Mouse (Mus musculus) myocyte (in vitro differentiated cells): ENCODE measurements around the gene Armc5. TPM values are rescaled to one million over a fixed set of nuclear protein-coding genes. Genes with fewer than 3 reads are reported as not detected.

Experiments used
- H3K27me3 ChIP-seq: one replicate; pipeline ENCODE4 v1.6.1; 2011; ENCODE audit not compliant: control insufficient read depth, insufficient read depth, insufficient read length
- H3K36me3 ChIP-seq: one replicate; pipeline ENCODE4 v1.6.1; 2011; ENCODE audit not compliant: control insufficient read depth, insufficient read depth
- H3K4me2 ChIP-seq: one replicate; pipeline ENCODE4 v1.6.1; 2011; ENCODE audit warnings: low read depth, control low read depth
- H3K4me3 ChIP-seq: one replicate; pipeline ENCODE4 v1.5.1; 2011; ENCODE audit warnings: mild to moderate bottlenecking, control low read depth, moderate library complexity
- H3K79me2 ChIP-seq: one replicate; pipeline ENCODE4 v1.6.1; 2011; ENCODE audit not compliant: control insufficient read depth, insufficient read depth
- H3ac ChIP-seq: one replicate; pipeline ENCODE4 v1.6.1; 2011; ENCODE audit not compliant: control insufficient read depth, insufficient read length
- CEBPB ChIP-seq: IDR thresholded peaks from 2 replicates; pipeline ENCODE4 v1.6.1; 2011; ENCODE audit warnings: mild to moderate bottlenecking, moderate library complexity; ENCODE audit not compliant: poor library complexity, insufficient read depth, severe bottlenecking
- E2F4 ChIP-seq: IDR thresholded peaks from one replicate; pipeline ENCODE4 v1.6.1; 2011; ENCODE audit warnings: mild to moderate bottlenecking, control low read depth, moderate library complexity; ENCODE audit not compliant: insufficient read depth
- MAX ChIP-seq: IDR thresholded peaks from one replicate; pipeline ENCODE4 v1.6.1; 2011; ENCODE audit warnings: low read depth, mild to moderate bottlenecking, control low read depth
- MYOD1 ChIP-seq, 3 experiments: IDR thresholded peaks; one replicate each; pipeline ENCODE4 v1.6.1; 2011; ENCODE audit warnings: control low read depth in 2 of 3, low read depth in 2 of 3, mild to moderate bottlenecking in 2 of 3, moderate library complexity in 1 of 3; ENCODE audit not compliant: insufficient read length in 2 of 3, control insufficient read depth in 1 of 3
- MYOG ChIP-seq, 3 experiments: IDR thresholded peaks; one replicate each; pipeline ENCODE4 v1.6.1; 2011; ENCODE audit warnings: control low read depth in 2 of 3, low read depth in 2 of 3, mild to moderate bottlenecking in 2 of 3; ENCODE audit not compliant: insufficient read length in 2 of 3, control insufficient read depth in 1 of 3, insufficient read depth in 1 of 3
- POLR2A ChIP-seq: IDR thresholded peaks from one replicate; pipeline ENCODE4 v1.6.1; 2011; ENCODE audit warnings: low read depth, mild to moderate bottlenecking, control low read depth, moderate library complexity; ENCODE audit not compliant: insufficient read length
- POLR2AphosphoS2 ChIP-seq: IDR thresholded peaks from one replicate; pipeline ENCODE4 v1.6.1; 2011; ENCODE audit warnings: low read depth, control low read depth; ENCODE audit not compliant: insufficient read length
- REST ChIP-seq: IDR thresholded peaks from one replicate; pipeline ENCODE4 v1.6.1; 2011; ENCODE audit warnings: mild to moderate bottlenecking, control low read depth, moderate library complexity; ENCODE audit not compliant: insufficient read depth, insufficient read length
- SRF ChIP-seq: IDR thresholded peaks from one replicate; pipeline ENCODE4 v1.6.1; 2011; ENCODE audit warnings: low read depth; ENCODE audit not compliant: control insufficient read depth, insufficient read length
- TCF12 ChIP-seq: IDR thresholded peaks from one replicate; pipeline ENCODE4 v1.6.1; 2011; ENCODE audit warnings: mild to moderate bottlenecking, control low read depth; ENCODE audit not compliant: poor library complexity, insufficient read depth, severe bottlenecking
- TCF3 ChIP-seq: IDR thresholded peaks from one replicate; pipeline ENCODE4 v1.6.1; 2011; ENCODE audit warnings: low read depth, control low read depth; ENCODE audit not compliant: insufficient read length
- USF1 ChIP-seq: IDR thresholded peaks from one replicate; pipeline ENCODE4 v1.6.1; 2011; ENCODE audit warnings: low read depth, mild to moderate bottlenecking, control low read depth, moderate library complexity
- polyA plus RNA-seq: library from polyadenylated mRNA; unstranded; fragments of >200 nt; fragmentation: generic; extraction: Trizol; gene quantifications from one replicate; pipeline ENCODE4 v1.2.1, GENCODE M21; 2012; ENCODE audit warnings: missing spikeins

Armc5 gene
- polyA plus RNA-seq, 1 experiment = 16.7 TPM

DNA sequence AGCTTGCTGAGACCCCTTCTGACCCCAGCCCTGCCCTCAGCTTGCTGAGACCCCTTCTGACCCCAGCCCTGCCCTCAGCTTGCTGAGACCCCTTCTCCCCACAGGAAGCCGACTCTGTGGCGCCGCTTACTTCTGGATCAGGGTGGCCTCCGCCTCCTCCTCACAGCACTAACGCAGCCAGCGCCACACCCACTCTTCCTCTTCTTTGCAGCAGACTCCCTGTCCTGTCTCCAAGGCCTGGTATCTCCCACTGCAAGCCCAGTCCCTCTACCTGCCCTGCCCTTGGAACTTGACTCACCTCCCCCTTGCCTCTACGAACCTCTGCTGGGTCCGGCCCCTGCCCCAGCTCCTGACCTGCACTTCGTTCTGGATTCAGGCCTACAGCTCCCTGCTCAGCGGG lies 6.8 kb downstream of the Armc5 start:
- no peak for TF ChIP-seq USF1
- no peak for TF ChIP-seq TCF12
- TF ChIP-seq MAX = no peak
- TF ChIP-seq TCF3 = no peak
- no peak for TF ChIP-seq E2F4
- no peak for TF ChIP-seq SRF
- no peak for TF ChIP-seq MYOG (IDR thresholded peaks at IDR 0.05; ENCODE audit: control insufficient read depth in 1 of 3, insufficient read depth in 1 of 3, insufficient read length in 2 of 3, low read depth in 2 of 3)
- TF ChIP-seq CEBPB = no peak
- no peak for TF ChIP-seq REST
- no peak for TF ChIP-seq POLR2AphosphoS2
- no peak for TF ChIP-seq MYOD1 (IDR thresholded peaks at IDR 0.05; ENCODE audit: control insufficient read depth in 1 of 3, insufficient read length in 2 of 3, low read depth in 2 of 3)
- no peak for TF ChIP-seq POLR2A
- Histone ChIP-seq H3K27me3 (no peaks in the 10 kb centered on the region), H3K79me2 (peaks cover 16% of the 10 kb centered on the region), H3K4me2 (no peak overlapping the region), H3K4me3 (no peak overlapping the region), H3ac (no peak overlapping the region), H3K36me3 (peaks cover 4% of the 10 kb centered on the region)

DNA sequence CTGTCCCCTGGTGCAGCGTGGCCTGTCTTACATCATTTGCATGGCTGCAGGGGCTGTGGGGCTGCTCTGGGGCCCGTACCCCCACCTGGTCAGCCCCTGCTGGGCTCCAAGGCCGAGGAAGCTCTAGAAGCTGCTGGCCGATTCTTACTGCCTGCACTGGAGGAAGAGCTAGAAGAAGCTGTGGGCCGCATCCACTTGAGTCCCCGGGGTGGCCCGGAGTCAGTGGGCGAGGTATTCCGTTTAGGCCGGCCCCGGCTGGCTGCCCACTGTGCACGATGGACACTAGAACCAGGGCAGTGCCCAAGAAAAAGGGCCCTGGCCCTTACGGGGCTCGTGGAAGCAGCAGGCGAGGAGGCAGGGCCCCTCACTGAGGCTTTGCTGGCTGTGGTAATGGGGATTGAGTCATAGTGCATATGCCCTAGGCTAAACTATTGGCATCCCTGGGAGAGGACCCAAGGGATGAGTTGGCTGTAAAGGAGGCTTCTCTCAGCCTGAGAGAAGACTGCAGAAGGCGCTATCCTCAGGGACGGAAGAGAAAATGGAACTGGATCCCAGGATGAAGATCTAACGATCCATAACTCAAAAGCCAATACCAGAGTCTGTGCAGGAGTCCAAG lies 7.4 kb downstream of the Armc5 start:
- H3K36me3 ChIP-seq = peaks cover 6% of the 10 kb centered on the region
- TF ChIP-seq TCF3 (no peak), MAX (no peak), TCF12 (no peak), POLR2A (no peak), MYOG (IDR thresholded peaks at IDR 0.05; ENCODE audit: control insufficient read depth in 1 of 3, insufficient read depth in 1 of 3, insufficient read length in 2 of 3, low read depth in 2 of 3) (no peak), CEBPB (no peak), MYOD1 (IDR thresholded peaks at IDR 0.05; ENCODE audit: control insufficient read depth in 1 of 3, insufficient read length in 2 of 3, low read depth in 2 of 3) (no peak), SRF (no peak)
- H3ac ChIP-seq = no peak overlapping the region
- no peak overlapping the region for H3K4me2 ChIP-seq
- no peak overlapping the region for H3K4me3 ChIP-seq
- H3K79me2 ChIP-seq = peaks cover 22% of the 10 kb centered on the region
- no peaks in the 10 kb centered on the region for H3K27me3 ChIP-seq

- H3K36me3 ChIP-seq = peaks cover 8% of the 10 kb centered on the region
- no peaks in the 10 kb centered on the region for H3K27me3 ChIP-seq
- no peak overlapping the region for H3ac ChIP-seq
- H3K4me2 ChIP-seq = peak overlapping the region; percentile 85
- peaks cover 22% of the 10 kb centered on the region for H3K79me2 ChIP-seq
- no peak for TF ChIP-seq CEBPB
- TF ChIP-seq MYOD1 (IDR thresholded peaks at IDR 0.05; ENCODE audit: control insufficient read depth in 1 of 3, insufficient read length in 2 of 3, low read depth in 2 of 3) = no peak
- no peak for TF ChIP-seq SRF
- TF ChIP-seq REST = no peak
- TF ChIP-seq MAX = no peak
- no peak for TF ChIP-seq POLR2AphosphoS2
- TF ChIP-seq POLR2A = no peak
- TF ChIP-seq USF1 = no peak
- peak overlapping the region; percentile 78 for H3K4me3 ChIP-seq
Observed at GRCm38 (mm10) chr7:128245547-128245946, 8.4 kb downstream of the Armc5 start.

- Histone ChIP-seq H3K4me2 (peak within 1 kb of the TSS; percentile 85), H3K27me3 (no peaks in the 10 kb centered on the region), H3ac (peak within 1 kb of the TSS; percentile 76), H3K79me2 (peaks cover 22% of the 10 kb centered on the region), H3K4me3 (peak within 1 kb of the TSS; percentile 78), H3K36me3 (peaks cover 12% of the 10 kb centered on the region)
- TF ChIP-seq MYOG (IDR thresholded peaks at IDR 0.05; ENCODE audit: control insufficient read depth in 1 of 3, insufficient read depth in 1 of 3, insufficient read length in 2 of 3, low read depth in 2 of 3) = no peak
- no peak for TF ChIP-seq TCF12
- TF ChIP-seq SRF = peak; percentile 34
- TF ChIP-seq E2F4 = no peak
- no peak for TF ChIP-seq USF1
- peak; percentile 89 for TF ChIP-seq POLR2AphosphoS2
- no peak for TF ChIP-seq REST
- TF ChIP-seq POLR2A = peak; percentile 74
- TF ChIP-seq MYOD1 (IDR thresholded peaks at IDR 0.05; ENCODE audit: control insufficient read depth in 1 of 3, insufficient read length in 2 of 3, low read depth in 2 of 3) = no peak
- TF ChIP-seq MAX = no peak
Observed at GRCm38 (mm10) chr7:128246496-128247391, 9.6 kb downstream of the Armc5 start, which contains the start of gene Tgfb1i1. TSS of gene Tgfb1i1 (plus strand) at chr7:128246812.
